Mouse (Mus musculus) R1 (cell line): ENCODE data around the gene Metrn.
"Not testable (repeated sequence)": the region's sequence is repeated elsewhere in the genome, so short reads cannot be mapped to it uniquely, and the experiment has no call there.

Experiments
- DNase-seq: peaks from one replicate; pipeline ENCODE4 v3.0.0-alpha.2; 2018; ENCODE audit warnings: low read depth, low spot score

Gene Metrn

GRCm38 (mm10) chr17:25808789-25809605 lies 12.1 kb upstream of the Metrn start, which contains the start of gene Fbxl16:
TSS of gene Fbxl16 (plus strand) at chr17:25809085.
- peak; percentile 92 for DNase-seq

GRCm38 (mm10) chr17:25808028-25808427 lies 11.1 kb upstream of the Metrn start:
- no peak for DNase-seq

GRCm38 (mm10) chr17:25807452-25807851 lies 10.5 kb upstream of the Metrn start:
- DNase-seq = not testable (repeated sequence)

- DNase-seq = no peak
These were observed 9.6 kb upstream of the Metrn start for GRCm38 (mm10) chr17:25806507-25806906.

DNA sequence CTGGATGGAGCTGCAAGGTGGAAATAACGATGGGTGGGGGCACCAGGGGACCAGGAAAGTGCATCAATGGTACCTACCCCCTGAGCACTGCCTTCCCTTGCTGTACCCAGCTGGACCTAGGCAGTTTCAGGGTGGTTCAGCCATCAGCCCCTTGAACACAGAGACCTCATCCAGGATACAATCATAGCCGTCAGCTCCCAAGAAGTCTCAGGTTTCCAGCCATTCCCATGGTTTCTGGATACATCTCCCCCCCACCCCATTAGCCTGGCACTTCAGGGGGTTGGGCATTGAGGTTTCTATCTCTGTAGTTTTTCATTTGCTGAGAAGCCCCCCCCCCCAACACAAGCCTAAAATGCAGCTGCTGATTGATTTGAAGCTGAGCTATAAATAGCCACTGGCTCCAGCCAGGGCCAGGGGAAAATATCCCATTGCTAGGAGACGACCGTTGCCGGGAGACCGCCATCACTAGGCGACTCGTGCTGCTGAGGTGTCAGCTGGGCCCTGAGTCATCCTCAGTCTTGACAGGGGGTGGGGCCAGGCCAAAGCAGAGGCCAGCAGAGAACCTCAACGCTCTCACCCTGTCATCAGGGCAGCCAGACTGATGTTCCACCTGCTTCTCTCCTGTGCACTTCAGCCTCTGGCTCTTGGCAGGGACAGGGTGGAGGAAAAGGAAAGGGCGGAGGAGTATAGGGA lies 6.0 kb upstream of the Metrn start:
- peak; percentile 59 for DNase-seq

- DNase-seq = peak; percentile 84
These were observed 4.1 kb upstream of the Metrn start for GRCm38 (mm10) chr17:25801029-25801428.

DNA sequence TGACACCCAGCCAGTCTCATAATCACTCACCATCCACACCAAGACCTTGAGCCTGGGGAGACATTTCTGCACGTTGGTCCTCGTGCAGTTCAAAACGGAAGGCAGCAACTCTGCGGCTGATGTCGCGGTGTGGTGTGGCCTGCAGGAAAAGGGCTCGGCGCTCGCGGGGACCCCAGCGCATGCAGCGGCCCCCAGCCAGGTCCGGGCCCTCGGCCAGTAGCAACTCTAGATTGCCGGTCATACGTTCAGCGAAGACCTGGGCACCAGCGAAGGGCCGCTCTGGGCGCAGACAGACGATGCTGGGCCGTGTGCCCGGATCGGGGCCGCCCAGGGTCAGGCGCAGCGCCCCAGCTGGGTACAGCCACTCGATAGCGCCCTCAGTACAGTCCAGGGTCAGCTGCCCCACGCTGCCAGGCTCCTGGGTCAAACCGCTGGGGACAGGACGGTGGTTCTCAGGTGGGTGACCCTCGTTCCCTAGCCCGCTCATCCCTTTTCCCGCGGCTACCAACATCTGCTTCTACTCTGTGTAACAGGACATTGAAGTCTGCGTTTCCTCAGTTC lies 645 bp downstream of the Metrn start:
- peak; percentile 32 for DNase-seq

GRCm38 (mm10) chr17:25795609-25796092 lies 1.3 kb downstream of the Metrn start, which contains the start of gene AC134908.4:
TSS of gene AC134908.4 (minus strand) at chr17:25795659.
- DNase-seq = no peak

DNA sequence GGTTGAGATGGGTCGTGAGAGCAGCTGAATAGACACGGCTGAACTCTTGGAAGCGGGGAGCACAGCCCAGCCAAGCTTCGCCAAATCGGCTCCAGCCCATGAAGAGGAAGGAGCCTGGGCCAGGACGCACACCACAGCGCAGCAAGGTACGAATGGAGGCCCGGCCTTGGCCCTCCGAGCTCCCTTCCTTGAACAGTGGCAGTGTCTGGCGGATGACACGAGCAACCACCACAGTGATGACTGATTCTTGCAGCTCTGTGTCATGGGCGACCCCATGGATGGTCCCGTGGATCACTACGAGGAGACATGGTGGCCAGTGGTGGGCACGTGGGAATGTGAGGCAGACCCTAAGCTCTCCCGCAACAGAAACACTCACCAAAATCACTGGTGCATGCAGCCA lies 1.9 kb downstream of the Metrn start:
- DNase-seq = no peak

DNA sequence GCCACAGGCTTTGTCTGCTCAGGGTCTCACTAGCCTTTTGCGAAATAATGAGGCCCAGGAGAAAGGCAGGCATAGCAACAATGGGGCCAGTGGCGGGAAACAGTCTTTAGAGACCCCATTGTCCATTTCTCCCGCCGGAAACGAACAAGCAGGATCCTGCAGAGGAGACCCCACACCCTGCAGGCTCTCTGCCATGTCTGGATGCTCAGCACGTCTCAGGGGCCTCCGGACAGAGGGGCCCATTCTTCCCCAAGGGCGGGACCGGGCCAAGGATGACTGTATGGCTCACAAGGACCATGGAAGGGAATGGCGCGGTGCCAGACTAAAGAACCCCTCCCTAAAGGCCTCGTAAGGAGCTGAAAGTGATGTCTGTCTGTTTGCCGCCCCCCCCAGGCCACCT lies 2.7 kb downstream of the Metrn start:
- DNase-seq = no peak

DNA sequence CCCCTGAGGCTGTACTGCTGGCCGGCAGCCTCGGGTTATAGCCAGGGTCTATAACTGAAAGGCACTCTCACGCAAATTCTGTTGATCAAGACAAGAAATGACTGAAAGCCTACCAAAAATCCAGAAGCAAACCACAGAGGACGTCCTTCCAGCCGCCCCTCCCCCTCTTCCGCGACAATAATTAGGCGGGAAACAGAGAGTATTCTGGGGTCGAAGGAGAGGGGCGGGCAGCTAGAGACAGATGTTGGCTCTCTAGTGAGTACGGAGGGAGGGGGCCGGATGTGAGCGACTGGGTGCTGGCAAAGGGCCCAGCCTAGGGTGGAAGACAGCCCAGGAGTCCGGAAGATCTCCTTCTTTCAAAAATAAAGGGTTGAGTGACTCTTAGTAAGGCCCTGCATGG lies 4.3 kb downstream of the Metrn start, which contains the start of gene Fam173a:
Fam173a (minus strand) TSS at position 287 of the 400 bp plus-strand sequence.
- peak; percentile 56 for DNase-seq

DNA sequence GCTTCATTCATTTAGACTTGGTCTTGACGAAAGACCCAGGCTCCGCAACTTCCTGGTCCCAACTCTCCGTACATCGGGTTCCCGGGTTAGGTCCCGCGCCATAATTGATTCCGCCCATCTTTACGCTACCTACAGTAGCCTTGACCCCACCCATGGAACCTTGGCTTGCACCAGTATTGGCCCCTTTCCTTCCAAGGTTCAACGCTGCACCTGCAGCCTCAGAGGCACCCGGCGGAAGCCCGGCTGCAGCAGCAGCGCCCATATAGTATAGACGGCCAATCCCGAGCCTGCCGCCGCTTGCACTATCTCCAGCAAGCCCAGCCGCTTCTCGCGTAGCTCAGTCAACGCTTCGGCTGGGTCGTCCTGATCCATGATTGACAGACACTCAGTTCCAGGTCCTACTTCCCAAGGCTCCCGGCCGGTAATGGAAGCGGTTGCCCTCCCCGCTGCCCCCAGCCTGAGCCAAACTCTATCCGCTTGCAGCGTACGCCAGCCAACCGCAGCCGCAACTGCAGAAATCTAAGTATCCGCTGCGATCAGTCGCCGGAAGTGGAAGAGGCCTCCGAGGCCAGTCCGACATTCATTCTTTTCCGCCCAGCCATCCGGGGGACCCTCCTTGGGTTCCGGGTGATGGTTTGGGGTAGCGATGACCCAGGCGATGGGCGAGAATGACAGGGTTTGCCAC lies 5.0 kb downstream of the Metrn start:
- peak; percentile 87 for DNase-seq

GRCm38 (mm10) chr17:25791320-25791842 lies 5.6 kb downstream of the Metrn start:
- DNase-seq = no peak

DNA sequence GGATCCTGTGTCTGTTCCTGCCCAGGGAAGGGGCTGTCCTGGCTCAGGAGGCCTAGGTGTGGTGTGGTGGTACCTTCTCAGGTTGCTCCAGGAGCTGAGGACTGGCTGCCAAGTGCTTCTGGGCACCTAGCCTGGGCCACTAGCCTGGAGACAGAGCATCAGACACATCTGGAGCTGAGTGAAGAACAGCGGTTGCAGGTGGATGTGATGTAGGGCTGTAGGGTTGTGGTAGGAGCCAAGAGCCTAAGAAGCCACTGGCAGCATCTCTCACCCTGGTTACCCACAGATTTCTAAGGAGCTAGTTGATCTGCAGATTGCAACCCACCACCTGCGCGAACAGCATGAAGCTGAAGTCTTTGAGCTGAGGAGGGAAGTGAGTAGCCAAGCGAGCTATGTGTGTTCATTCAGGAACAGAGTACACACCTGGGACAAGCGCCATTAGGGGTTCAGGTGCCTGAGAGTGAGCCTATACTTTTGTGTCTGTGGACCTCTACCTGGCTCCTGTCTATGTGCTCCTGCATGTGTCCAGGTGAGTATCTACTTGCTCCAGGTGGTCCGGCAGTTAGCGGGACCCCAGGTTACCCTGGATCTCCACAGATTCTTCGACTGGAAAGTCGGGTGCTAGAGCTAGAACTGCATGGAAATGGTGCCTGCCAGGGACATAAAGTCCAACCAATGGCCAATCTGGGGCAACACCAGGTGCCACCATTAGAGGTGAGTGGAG lies 10.0 kb downstream of the Metrn start:
- DNase-seq = no peak

DNA sequence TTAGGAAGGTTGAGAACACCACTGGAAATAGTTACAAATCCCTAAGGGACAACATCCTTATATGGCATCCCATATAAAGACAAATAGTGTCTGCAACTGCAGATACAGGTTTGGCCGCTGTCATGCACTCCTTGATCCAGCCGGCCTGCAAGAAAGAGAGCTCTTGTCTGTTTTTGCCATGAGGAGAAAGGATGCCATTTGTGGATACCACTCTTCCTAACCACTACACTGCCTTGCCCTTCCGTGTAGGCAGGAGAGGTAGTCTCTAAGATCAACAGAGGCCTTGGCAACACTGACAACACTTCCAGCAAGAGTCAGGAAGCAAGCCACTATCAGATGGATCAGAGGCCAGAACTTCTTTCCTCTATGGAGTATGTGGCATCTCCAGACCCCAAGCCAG lies 10.7 kb downstream of the Metrn start, which contains the start of gene Ccdc78:
Ccdc78 (plus strand) TSS at position 301 of the 400 bp plus-strand sequence.
- no peak for DNase-seq

DNA sequence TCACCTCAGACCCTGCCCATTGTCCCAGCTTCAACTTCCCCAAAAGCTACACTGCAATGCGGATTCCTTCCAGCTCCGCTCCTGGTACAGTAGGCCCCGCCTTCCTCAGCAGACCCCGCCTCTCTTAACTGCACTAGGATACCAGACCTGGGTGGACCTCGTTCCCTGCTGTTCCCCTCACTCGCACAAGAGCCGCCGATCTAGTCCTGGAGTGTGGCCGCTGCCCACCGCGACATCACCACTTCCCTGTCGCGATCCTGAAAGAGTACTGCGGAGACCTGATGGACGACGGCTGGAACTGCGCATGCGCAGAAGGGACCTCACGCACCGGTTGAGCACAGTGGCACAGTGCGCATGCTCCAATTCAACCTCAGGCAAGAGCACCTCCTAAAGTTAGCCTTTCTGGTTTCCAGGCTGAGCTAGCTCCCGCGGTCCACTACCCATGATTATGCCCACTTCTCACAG lies 11.6 kb downstream of the Metrn start, which contains the start of gene Haghl:
Haghl (minus strand) TSS at position 393 of the 465 bp plus-strand sequence.
- peak; percentile 95 for DNase-seq

DNA sequence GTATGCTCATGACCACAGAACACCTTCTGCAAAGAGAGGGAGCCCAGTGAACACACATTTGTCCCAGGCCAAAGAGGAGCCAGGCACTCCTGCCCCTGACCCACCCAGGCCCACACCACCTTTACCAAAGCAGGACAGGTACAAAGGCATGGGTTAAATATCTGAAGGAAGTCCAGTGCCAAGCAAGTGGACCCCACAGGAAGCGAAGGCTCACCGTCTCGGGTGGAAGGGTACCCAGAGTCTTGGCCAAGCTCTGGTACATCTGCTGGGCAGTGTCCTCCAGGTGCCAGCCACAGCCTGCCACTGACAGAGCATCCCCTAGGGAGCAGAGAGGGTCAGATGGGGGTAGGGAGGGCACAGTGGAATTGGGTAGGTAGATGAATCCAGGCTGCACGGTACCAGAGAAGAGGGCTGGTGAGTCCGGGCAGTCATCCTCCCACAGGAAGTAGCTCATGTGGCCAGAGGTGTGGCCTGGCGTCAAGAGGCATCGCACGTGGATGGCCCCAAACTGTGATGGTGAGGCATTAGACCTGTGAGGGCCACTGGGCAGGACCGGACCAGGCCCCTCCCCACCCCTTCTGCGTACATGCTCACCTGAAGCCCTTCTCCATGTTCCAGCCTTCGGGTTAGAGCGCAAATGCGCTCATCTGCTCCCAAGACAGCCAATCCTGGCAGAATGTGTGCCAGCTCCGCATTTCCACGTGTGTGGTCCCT lies 12.9 kb downstream of the Metrn start:
- no peak for DNase-seq

DNA sequence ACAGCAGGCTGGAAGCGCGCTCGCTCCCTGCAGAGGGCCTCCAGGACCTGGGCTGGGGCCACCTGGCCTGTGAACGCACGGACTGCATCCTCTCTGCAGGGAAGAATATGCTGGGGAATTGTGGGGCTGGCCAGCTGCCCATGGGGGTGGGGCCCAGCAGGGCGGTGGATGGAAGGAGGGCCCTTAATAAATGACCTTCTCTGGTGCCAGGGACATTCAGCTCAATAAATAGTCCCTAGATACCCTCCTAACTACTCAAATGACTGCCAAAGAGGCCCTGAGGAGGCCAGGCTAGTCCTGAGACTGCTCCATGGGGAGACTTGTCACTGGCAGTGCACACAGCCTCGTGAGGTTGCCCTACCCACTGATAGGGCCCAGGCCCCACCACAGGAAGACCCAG lies 13.8 kb downstream of the Metrn start:
- DNase-seq = no peak

DNA sequence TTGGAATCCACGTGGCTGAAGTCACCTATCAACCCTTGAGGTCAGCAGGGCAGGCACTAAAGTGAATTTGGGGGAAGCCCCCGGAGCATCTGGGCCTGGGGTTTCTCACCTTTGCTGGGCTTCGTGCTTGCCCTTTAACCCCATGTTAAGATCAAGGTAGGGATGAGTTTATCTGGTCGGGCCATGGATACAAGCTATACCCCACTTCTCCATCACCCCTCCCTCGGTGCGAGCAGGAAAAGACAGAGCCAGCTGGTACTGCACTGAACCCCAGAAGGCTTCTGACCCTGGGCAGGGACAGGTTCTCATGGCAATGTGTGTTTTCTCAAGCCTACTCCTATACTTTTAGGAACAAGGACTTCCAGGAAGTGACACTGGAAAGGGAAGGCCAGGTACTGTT lies 15.6 kb downstream of the Metrn start:
- no peak for DNase-seq

GRCm38 (mm10) chr17:25777948-25778347 lies 19.0 kb downstream of the Metrn start:
- no peak for DNase-seq
